Mouse (Mus musculus): ENCODE data around the gene Fam102a.
"Not testable (repeated sequence)": the region's sequence is repeated elsewhere in the genome, so short reads cannot be mapped to it uniquely, and the experiment has no call there.

Fam102a gene

GRCm38 (mm10) chr2:32534733-32535471 is at the start of gene Fam102a:
Fam102a (plus strand) TSS chr2:32535332.
- peak; percentile 98 to 99 for DNase-seq (ENCODE audit: low spot score in 2 of 2)

GRCm38 (mm10) chr2:32485751-32486150 is 49.4 kb upstream of the Fam102a start:
- no peak for DNase-seq (ENCODE audit: low spot score in 2 of 2)

GRCm38 (mm10) chr2:32486155-32486554 is 49.0 kb upstream of the Fam102a start:
- DNase-seq (ENCODE audit: low spot score in 2 of 2), result no peak

GRCm38 (mm10) chr2:32487124-32487623 is 48.0 kb upstream of the Fam102a start:
- peak; percentile 78 to 88 for DNase-seq (ENCODE audit: low spot score in 2 of 2)

- peak; percentile 63 to 74 for DNase-seq (ENCODE audit: low spot score in 2 of 2)
Observed at GRCm38 (mm10) chr2:32488679-32489078, 46.5 kb upstream of the Fam102a start.

- not testable (repeated sequence) for DNase-seq (ENCODE audit: low spot score in 2 of 2)
Observed at GRCm38 (mm10) chr2:32490730-32491129, 44.4 kb upstream of the Fam102a start.

GRCm38 (mm10) chr2:32492661-32493060 is 42.5 kb upstream of the Fam102a start:
- DNase-seq (ENCODE audit: low spot score in 2 of 2), result no peak

GRCm38 (mm10) chr2:32493301-32493701 is 41.8 kb upstream of the Fam102a start:
- DNase-seq (ENCODE audit: low spot score in 2 of 2), result no peak

GRCm38 (mm10) chr2:32494522-32494921 is 40.6 kb upstream of the Fam102a start:
- DNase-seq (ENCODE audit: low spot score in 2 of 2), result no peak

GRCm38 (mm10) chr2:32495185-32495726 is 39.9 kb upstream of the Fam102a start:
- no peak for DNase-seq (ENCODE audit: low spot score in 2 of 2)

- DNase-seq (ENCODE audit: low spot score in 2 of 2), result no peak
Observed at GRCm38 (mm10) chr2:32496190-32496589, 38.9 kb upstream of the Fam102a start.

GRCm38 (mm10) chr2:32499365-32499764 is 35.8 kb upstream of the Fam102a start:
- DNase-seq (ENCODE audit: low spot score in 2 of 2), result no peak

GRCm38 (mm10) chr2:32500461-32500860 is 34.7 kb upstream of the Fam102a start:
- no peak for DNase-seq (ENCODE audit: low spot score in 2 of 2)

- DNase-seq (ENCODE audit: low spot score in 2 of 2), result no peak
Observed at GRCm38 (mm10) chr2:32501754-32502324, 33.3 kb upstream of the Fam102a start.

- no peak for DNase-seq (ENCODE audit: low spot score in 2 of 2)
Observed at GRCm38 (mm10) chr2:32502843-32503242, 32.3 kb upstream of the Fam102a start.

- no peak for DNase-seq (ENCODE audit: low spot score in 2 of 2)
Observed at GRCm38 (mm10) chr2:32503588-32503987, 31.5 kb upstream of the Fam102a start.

- DNase-seq (ENCODE audit: low spot score in 2 of 2), result no peak
Observed at GRCm38 (mm10) chr2:32505536-32505935, 29.6 kb upstream of the Fam102a start.

GRCm38 (mm10) chr2:32506673-32507668 is 28.2 kb upstream of the Fam102a start:
- DNase-seq (ENCODE audit: low spot score in 2 of 2), result no peak

GRCm38 (mm10) chr2:32507906-32508305 is 27.2 kb upstream of the Fam102a start:
- DNase-seq (ENCODE audit: low spot score in 2 of 2), result no peak

- DNase-seq (ENCODE audit: low spot score in 2 of 2), result no peak
Observed at GRCm38 (mm10) chr2:32509287-32509686, 25.8 kb upstream of the Fam102a start.

- DNase-seq (ENCODE audit: low spot score in 2 of 2), result no peak
Observed at GRCm38 (mm10) chr2:32509896-32510295, 25.2 kb upstream of the Fam102a start.

- DNase-seq (ENCODE audit: low spot score in 2 of 2), result no peak
Observed at GRCm38 (mm10) chr2:32512592-32512991, 22.5 kb upstream of the Fam102a start.
